Mouse (Mus musculus): ENCODE results near the gene Rgl3. TPM values are rescaled to one million over a fixed set of nuclear protein-coding genes. Genes with fewer than 3 reads are reported as not detected.

The Rgl3 gene
- polyA plus RNA-seq, 2 experiments = 0.19 to 0.27 TPM

GRCm38 (mm10) chr9:22004546-22004945, 15.3 kb upstream of the Rgl3 start:
- Histone ChIP-seq H3K4me1 (replicated peaks; ENCODE audit: control insufficient read depth in 2 of 2, insufficient read depth in 2 of 2, low read length in 1 of 2) (peaks cover 9 to 10% of the 10 kb centered on the region in 2 experiments), H3K9me3 (ENCODE audit: control insufficient read depth, low read length) (no peaks in the 10 kb centered on the region), H3K36me3 (replicated peaks; ENCODE audit: control insufficient read depth, insufficient read depth, low read depth) (peaks cover 26% of the 10 kb centered on the region), H3K4me3 (ENCODE audit: insufficient read depth in 1 of 2, low read depth in 2 of 2, low read length in 2 of 2) (no peak overlapping the region), H3K27me3 (ENCODE audit: control insufficient read depth, insufficient read depth, low read length) (no peaks in the 10 kb centered on the region; the same call in 1 of the 2 replicates), H3K27ac (no peak overlapping the region), H3K9ac (replicated peaks) (no peak overlapping the region), H3K4me2 (ENCODE audit: low read depth) (no peak overlapping the region)
- ATAC-seq (ENCODE audit: insufficient read depth) (no peak), DNase-seq (ENCODE audit: low read depth in 3 of 3, low spot score in 3 of 3) (no peak)
- TF ChIP-seq CTCF (IDR thresholded peaks at IDR 0.05; ENCODE audit: low read depth) (no peak), EP300 (IDR thresholded peaks at IDR 0.05; ENCODE audit: low read depth) (no peak)
- WGBS (ENCODE audit: insufficient replicate concordance) = 82% methylated on average over 12 of the region's 12 CpGs

DNA sequence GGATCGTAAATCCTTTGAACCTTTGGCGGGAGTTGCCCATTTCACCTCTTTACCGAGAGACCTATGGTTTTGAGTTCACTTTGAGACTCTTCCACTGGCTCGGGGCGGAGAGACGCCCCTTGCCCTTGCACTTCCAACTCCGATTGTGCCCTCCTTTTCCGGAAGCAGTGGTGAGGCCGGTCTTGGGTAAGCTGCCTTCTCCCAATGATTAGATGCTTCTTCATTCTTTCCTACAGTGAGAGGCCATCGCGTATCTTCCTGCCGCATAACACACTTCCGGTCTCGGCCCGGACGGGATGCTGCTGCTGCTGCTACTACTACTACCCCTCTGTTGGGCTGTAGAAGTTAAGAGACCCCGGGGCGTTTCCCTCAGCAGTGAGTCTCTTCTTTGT, 13.9 kb upstream of the Rgl3 start:
- Histone ChIP-seq H3K27ac (peak overlapping the region; percentile 69), H3K9me3 (ENCODE audit: control insufficient read depth, low read length) (no peaks in the 10 kb centered on the region), H3K27me3 (ENCODE audit: control insufficient read depth, insufficient read depth, low read length) (no peaks in the 10 kb centered on the region; the same call in 1 of the 2 replicates), H3K9ac (replicated peaks) (peak overlapping the region; percentile 75), H3K36me3 (replicated peaks; ENCODE audit: control insufficient read depth, insufficient read depth, low read depth) (peaks cover 16% of the 10 kb centered on the region), H3K4me3 (ENCODE audit: insufficient read depth in 1 of 2, low read depth in 2 of 2, low read length in 2 of 2) (peak overlapping the region; percentile 88 to 95), H3K4me1 (replicated peaks; ENCODE audit: control insufficient read depth in 2 of 2, insufficient read depth in 2 of 2, low read length in 1 of 2) (peaks cover 9 to 10% of the 10 kb centered on the region in 2 experiments), H3K4me2 (ENCODE audit: low read depth) (peak overlapping the region; percentile 93)
- TF ChIP-seq EP300 (IDR thresholded peaks at IDR 0.05; ENCODE audit: low read depth) (no peak), CTCF (IDR thresholded peaks at IDR 0.05; ENCODE audit: low read depth) (no peak)
- ATAC-seq (ENCODE audit: insufficient read depth) (peak; percentile 29; the same call in 1 of the 2 replicates), DNase-seq (ENCODE audit: low read depth in 3 of 3, low spot score in 3 of 3) (peak; percentile 20 to 46 (median 41))
- under 1% methylated on average over 18 of the region's 18 CpGs for WGBS (ENCODE audit: insufficient replicate concordance)

- peak within 1 kb of the TSS; percentile 69 for H3K27ac ChIP-seq
- H3K4me3 ChIP-seq (ENCODE audit: insufficient read depth in 1 of 2, low read depth in 2 of 2, low read length in 2 of 2) = peak within 1 kb of the TSS; percentile 88 to 95
- peak within 1 kb of the TSS; percentile 93 for H3K4me2 ChIP-seq (ENCODE audit: low read depth)
- peak within 1 kb of the TSS; percentile 75 for H3K9ac ChIP-seq (replicated peaks)
- TF ChIP-seq EP300 (IDR thresholded peaks at IDR 0.05; ENCODE audit: low read depth) (no peak), CTCF (IDR thresholded peaks at IDR 0.05; ENCODE audit: low read depth) (no peak; the same call in 1 of the 2 replicates)
- H3K27me3 ChIP-seq (ENCODE audit: control insufficient read depth, insufficient read depth, low read length) = no peaks in the 10 kb centered on the region; the same call in 1 of the 2 replicates
- 8% methylated on average over 57 of the region's 57 CpGs for WGBS (ENCODE audit: insufficient replicate concordance)
- H3K36me3 ChIP-seq (replicated peaks; ENCODE audit: control insufficient read depth, insufficient read depth, low read depth) = peaks cover 15% of the 10 kb centered on the region
- no peaks in the 10 kb centered on the region for H3K9me3 ChIP-seq (ENCODE audit: control insufficient read depth, low read length)
- peak; percentile 99 for ATAC-seq (ENCODE audit: insufficient read depth)
- peak; percentile 99 for DNase-seq (ENCODE audit: low read depth in 3 of 3, low spot score in 3 of 3)
- peaks cover 9 to 10% of the 10 kb centered on the region in 2 experiments for H3K4me1 ChIP-seq (replicated peaks; ENCODE audit: control insufficient read depth in 2 of 2, insufficient read depth in 2 of 2, low read length in 1 of 2)
These were observed 13.2 kb upstream of the Rgl3 start, which contains the start of the genes Ccdc151 and Prkcsh for GRCm38 (mm10) chr9:22002194-22003162. Ccdc151 (minus strand) TSS chr9:22002634. Prkcsh (plus strand) TSS chr9:22002806.

GRCm38 (mm10) chr9:22001633-22002032, 12.4 kb upstream of the Rgl3 start:
- Histone ChIP-seq H3K27me3 (ENCODE audit: control insufficient read depth, insufficient read depth, low read length) (no peaks in the 10 kb centered on the region; the same call in 1 of the 2 replicates), H3K27ac (no peak overlapping the region), H3K9me3 (ENCODE audit: control insufficient read depth, low read length) (no peaks in the 10 kb centered on the region), H3K4me2 (ENCODE audit: low read depth) (no peak overlapping the region), H3K9ac (replicated peaks) (no peak overlapping the region), H3K4me3 (ENCODE audit: insufficient read depth in 1 of 2, low read depth in 2 of 2, low read length in 2 of 2) (no peak overlapping the region), H3K4me1 (replicated peaks; ENCODE audit: control insufficient read depth in 2 of 2, insufficient read depth in 2 of 2, low read length in 1 of 2) (peaks cover 9 to 10% of the 10 kb centered on the region in 2 experiments), H3K36me3 (replicated peaks; ENCODE audit: control insufficient read depth, insufficient read depth, low read depth) (peaks cover 12% of the 10 kb centered on the region)
- no peak for TF ChIP-seq CTCF (IDR thresholded peaks at IDR 0.05; ENCODE audit: low read depth)
- no peak for TF ChIP-seq EP300 (IDR thresholded peaks at IDR 0.05; ENCODE audit: low read depth)
- no peak for ATAC-seq (ENCODE audit: insufficient read depth)
- whole genome bisulfite sequencing (ENCODE audit: insufficient replicate concordance) = 80% methylated on average over 4 of the region's 4 CpGs
- DNase-seq (ENCODE audit: low read depth in 3 of 3, low spot score in 3 of 3) = no peak

GRCm38 (mm10) chr9:22000296-22000695, 11.1 kb upstream of the Rgl3 start:
- no peak for ATAC-seq (ENCODE audit: insufficient read depth)
- no peak for TF ChIP-seq CTCF (IDR thresholded peaks at IDR 0.05; ENCODE audit: low read depth)
- TF ChIP-seq EP300 (IDR thresholded peaks at IDR 0.05; ENCODE audit: low read depth) = no peak
- no peak for DNase-seq (ENCODE audit: low read depth in 3 of 3, low spot score in 3 of 3)

More at GRCm38 (mm10) chr9:22000296-22000695, 11.1 kb upstream of the Rgl3 start:
- 75% methylated on average over 6 of the region's 6 CpGs for WGBS (ENCODE audit: insufficient replicate concordance)
- no peaks in the 10 kb centered on the region; the same call in 1 of the 2 replicates for H3K27me3 ChIP-seq (ENCODE audit: control insufficient read depth, insufficient read depth, low read length)
- H3K27ac ChIP-seq = no peak overlapping the region
- H3K36me3 ChIP-seq (replicated peaks; ENCODE audit: control insufficient read depth, insufficient read depth, low read depth) = peaks cover 10% of the 10 kb centered on the region
- H3K9me3 ChIP-seq (ENCODE audit: control insufficient read depth, low read length) = no peaks in the 10 kb centered on the region
- no peak overlapping the region for H3K9ac ChIP-seq (replicated peaks)
- no peak overlapping the region for H3K4me2 ChIP-seq (ENCODE audit: low read depth)
- H3K4me1 ChIP-seq (replicated peaks; ENCODE audit: control insufficient read depth in 2 of 2, insufficient read depth in 2 of 2, low read length in 1 of 2) = peaks cover 9 to 10% of the 10 kb centered on the region in 2 experiments
- no peak overlapping the region for H3K4me3 ChIP-seq (ENCODE audit: insufficient read depth in 1 of 2, low read depth in 2 of 2, low read length in 2 of 2)
